Mouse (Mus musculus): ENCODE data around the gene Rpl27a. TPM values are rescaled to one million over a fixed set of nuclear protein-coding genes. Genes with fewer than 3 reads are reported as not detected.

Gene Rpl27a
- polyA plus RNA-seq, 1 experiment from 2014 or later, result 134 TPM

GRCm38 (mm10) chr7:109523304-109523703 lies 4.4 kb downstream of the Rpl27a start:
- H3K4me3 ChIP-seq (ENCODE audit: low read length), result no peak overlapping the region
- no peaks in the 10 kb centered on the region for H3K9me3 ChIP-seq (ENCODE audit: control insufficient read depth, low read length)
- H3K27ac ChIP-seq (ENCODE audit: low read length), result no peak overlapping the region
- 61% methylated on average over 2 of the region's 2 CpGs for WGBS
- H3K9ac ChIP-seq (ENCODE audit: low read length), result no peak overlapping the region
- H3K4me2 ChIP-seq (ENCODE audit: low read depth, low read length), result no peak overlapping the region
- H3K4me1 ChIP-seq (replicated peaks; ENCODE audit: control insufficient read depth, insufficient read depth, low read length), result peaks cover 14% of the 10 kb centered on the region
- ATAC-seq (ENCODE audit: low read depth), result no peak
- H3K27me3 ChIP-seq (ENCODE audit: control insufficient read depth, insufficient read depth, low read depth, low read length), result no peaks in the 10 kb centered on the region
- peaks cover 42% of the 10 kb centered on the region for H3K36me3 ChIP-seq (ENCODE audit: control insufficient read depth, insufficient read depth, low read length)

GRCm38 (mm10) chr7:109523741-109524441 lies 4.9 kb downstream of the Rpl27a start:
- ATAC-seq (ENCODE audit: low read depth), result no peak
- no peaks in the 10 kb centered on the region for H3K9me3 ChIP-seq (ENCODE audit: control insufficient read depth, low read length)
- no peak overlapping the region for H3K4me2 ChIP-seq (ENCODE audit: low read depth, low read length)
- no peak overlapping the region for H3K27ac ChIP-seq (ENCODE audit: low read length)
- peaks cover 42% of the 10 kb centered on the region for H3K36me3 ChIP-seq (ENCODE audit: control insufficient read depth, insufficient read depth, low read length)
- no peak overlapping the region for H3K9ac ChIP-seq (ENCODE audit: low read length)
- 66% methylated on average over 6 of the region's 6 CpGs for WGBS
- no peak overlapping the region for H3K4me3 ChIP-seq (ENCODE audit: low read length)
- H3K27me3 ChIP-seq (ENCODE audit: control insufficient read depth, insufficient read depth, low read depth, low read length), result no peaks in the 10 kb centered on the region
- peaks cover 14% of the 10 kb centered on the region for H3K4me1 ChIP-seq (replicated peaks; ENCODE audit: control insufficient read depth, insufficient read depth, low read length)

DNA sequence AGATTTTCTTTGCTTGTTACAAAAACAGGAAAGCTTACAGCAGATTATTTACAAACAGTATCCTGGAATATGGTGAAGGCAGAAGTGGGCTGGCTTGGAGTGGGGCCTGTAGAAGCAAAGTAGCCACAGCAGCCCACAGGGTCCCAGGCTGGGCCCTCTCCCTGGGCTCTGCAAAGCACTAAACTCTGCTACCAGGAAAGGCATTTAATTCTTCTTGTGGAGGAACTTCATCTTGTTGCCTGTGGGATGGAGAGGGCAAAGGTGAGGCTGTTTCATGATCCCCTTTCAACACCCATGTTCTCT lies 5.4 kb downstream of the Rpl27a start:
- H3K27me3 ChIP-seq (ENCODE audit: control insufficient read depth, insufficient read depth, low read depth, low read length), result no peaks in the 10 kb centered on the region
- peaks cover 42% of the 10 kb centered on the region for H3K36me3 ChIP-seq (ENCODE audit: control insufficient read depth, insufficient read depth, low read length)
- no peaks in the 10 kb centered on the region for H3K9me3 ChIP-seq (ENCODE audit: control insufficient read depth, low read length)
- peak overlapping the region; percentile 20; the same call in 1 of the 2 replicates for H3K27ac ChIP-seq (ENCODE audit: low read length)
- H3K9ac ChIP-seq (ENCODE audit: low read length), result no peak overlapping the region
- H3K4me2 ChIP-seq (ENCODE audit: low read depth, low read length), result no peak overlapping the region
- peaks cover 14% of the 10 kb centered on the region for H3K4me1 ChIP-seq (replicated peaks; ENCODE audit: control insufficient read depth, insufficient read depth, low read length)
- H3K4me3 ChIP-seq (ENCODE audit: low read length), result no peak overlapping the region
- ATAC-seq (ENCODE audit: low read depth), result no peak

GRCm38 (mm10) chr7:109524763-109525162 lies 5.8 kb downstream of the Rpl27a start:
- H3K36me3 ChIP-seq (ENCODE audit: control insufficient read depth, insufficient read depth, low read length), result peaks cover 44% of the 10 kb centered on the region
- H3K9ac ChIP-seq (ENCODE audit: low read length), result no peak overlapping the region
- peaks cover 14% of the 10 kb centered on the region for H3K4me1 ChIP-seq (replicated peaks; ENCODE audit: control insufficient read depth, insufficient read depth, low read length)
- no peak overlapping the region for H3K4me2 ChIP-seq (ENCODE audit: low read depth, low read length)
- WGBS, result 60% methylated on average over 3 of the region's 3 CpGs
- ATAC-seq (ENCODE audit: low read depth), result no peak
- H3K9me3 ChIP-seq (ENCODE audit: control insufficient read depth, low read length), result no peaks in the 10 kb centered on the region
- no peak overlapping the region for H3K4me3 ChIP-seq (ENCODE audit: low read length)
- H3K27ac ChIP-seq (ENCODE audit: low read length), result peak overlapping the region; percentile 20; the same call in 1 of the 2 replicates
- H3K27me3 ChIP-seq (ENCODE audit: control insufficient read depth, insufficient read depth, low read depth, low read length), result no peaks in the 10 kb centered on the region

DNA sequence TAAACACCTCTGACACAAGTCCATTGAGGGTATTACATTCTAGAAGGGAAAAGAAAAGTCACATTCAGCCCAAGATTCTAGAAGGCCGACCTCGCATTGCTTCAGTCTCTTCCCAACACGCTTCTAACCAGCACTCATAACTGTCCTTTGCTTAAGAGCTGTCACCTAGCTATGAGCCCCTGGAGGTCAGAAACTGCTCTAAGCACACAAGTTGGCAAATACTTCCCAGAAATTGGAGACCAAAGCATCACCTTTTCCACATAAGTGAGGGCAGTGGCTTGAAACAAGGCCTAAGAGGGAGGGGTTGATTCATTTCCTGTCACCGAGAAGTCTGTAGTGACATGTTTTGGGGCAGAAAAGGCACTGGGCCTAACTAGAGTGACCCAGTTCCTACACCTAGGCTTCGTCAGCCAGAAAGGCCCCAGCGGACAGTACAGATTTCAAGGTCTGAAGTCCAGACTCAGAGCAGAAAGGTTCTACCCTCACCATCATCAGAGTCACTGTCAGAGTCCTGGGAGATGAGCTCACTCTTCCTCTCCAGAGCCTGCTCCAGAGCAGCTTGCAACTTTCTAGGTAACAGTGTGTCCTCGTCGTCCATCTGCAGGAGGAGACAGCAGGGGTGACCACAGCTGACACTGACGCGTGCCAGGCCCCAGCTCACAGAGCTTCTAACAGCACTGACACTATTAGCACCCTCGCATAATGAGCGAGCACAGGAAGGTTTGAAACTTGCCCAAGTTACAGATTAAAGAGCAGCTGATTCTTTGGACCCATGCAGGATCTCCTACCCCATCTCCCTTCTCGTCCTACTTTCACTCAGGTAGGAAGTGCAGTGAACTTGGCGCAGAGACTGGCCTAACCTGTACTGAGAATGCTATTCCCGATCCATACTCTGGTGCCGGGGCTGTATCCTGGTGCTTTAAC lies 7.1 kb downstream of the Rpl27a start:
- Histone ChIP-seq H3K4me2 (ENCODE audit: low read depth, low read length) (no peak overlapping the region), H3K4me3 (ENCODE audit: low read length) (no peak overlapping the region), H3K27me3 (ENCODE audit: control insufficient read depth, insufficient read depth, low read depth, low read length) (no peaks in the 10 kb centered on the region), H3K36me3 (ENCODE audit: control insufficient read depth, insufficient read depth, low read length) (peaks cover 54% of the 10 kb centered on the region), H3K9me3 (ENCODE audit: control insufficient read depth, low read length) (no peaks in the 10 kb centered on the region), H3K27ac (ENCODE audit: low read length) (peak overlapping the region; percentile 28; the same call in 1 of the 2 replicates), H3K9ac (ENCODE audit: low read length) (no peak overlapping the region), H3K4me1 (replicated peaks; ENCODE audit: control insufficient read depth, insufficient read depth, low read length) (peaks cover 4% of the 10 kb centered on the region)
- 63% methylated on average over 16 of the region's 16 CpGs for WGBS
- no peak for ATAC-seq (ENCODE audit: low read depth)

- 57% methylated on average over 3 of the region's 3 CpGs for WGBS
- no peaks in the 10 kb centered on the region for H3K27me3 ChIP-seq (ENCODE audit: control insufficient read depth, insufficient read depth, low read depth, low read length)
- no peak overlapping the region for H3K9ac ChIP-seq (ENCODE audit: low read length)
- no peaks in the 10 kb centered on the region for H3K9me3 ChIP-seq (ENCODE audit: control insufficient read depth, low read length)
- ATAC-seq (ENCODE audit: low read depth), result no peak
- peaks cover 43% of the 10 kb centered on the region for H3K36me3 ChIP-seq (ENCODE audit: control insufficient read depth, insufficient read depth, low read length)
- no peak overlapping the region for H3K27ac ChIP-seq (ENCODE audit: low read length)
- no peak overlapping the region for H3K4me3 ChIP-seq (ENCODE audit: low read length)
- no peak overlapping the region for H3K4me2 ChIP-seq (ENCODE audit: low read depth, low read length)
- no peaks in the 10 kb centered on the region; the same call in 1 of the 2 replicates for H3K4me1 ChIP-seq (replicated peaks; ENCODE audit: control insufficient read depth, insufficient read depth, low read length)
Observed at GRCm38 (mm10) chr7:109527536-109527935, 8.6 kb downstream of the Rpl27a start.

- peak; percentile 60 for ATAC-seq (ENCODE audit: low read depth)
- H3K9me3 ChIP-seq (ENCODE audit: control insufficient read depth, low read length), result no peaks in the 10 kb centered on the region
- no peak overlapping the region for H3K9ac ChIP-seq (ENCODE audit: low read length)
- no peaks in the 10 kb centered on the region for H3K4me1 ChIP-seq (replicated peaks; ENCODE audit: control insufficient read depth, insufficient read depth, low read length)
- no peak overlapping the region for H3K4me2 ChIP-seq (ENCODE audit: low read depth, low read length)
- no peak overlapping the region for H3K27ac ChIP-seq (ENCODE audit: low read length)
- H3K36me3 ChIP-seq (ENCODE audit: control insufficient read depth, insufficient read depth, low read length), result peaks cover 35% of the 10 kb centered on the region
- WGBS, result 9% methylated on average over 3 of the region's 3 CpGs
- no peaks in the 10 kb centered on the region for H3K27me3 ChIP-seq (ENCODE audit: control insufficient read depth, insufficient read depth, low read depth, low read length)
- no peak overlapping the region for H3K4me3 ChIP-seq (ENCODE audit: low read length)
Observed at GRCm38 (mm10) chr7:109528356-109528755, 9.4 kb downstream of the Rpl27a start.

DNA sequence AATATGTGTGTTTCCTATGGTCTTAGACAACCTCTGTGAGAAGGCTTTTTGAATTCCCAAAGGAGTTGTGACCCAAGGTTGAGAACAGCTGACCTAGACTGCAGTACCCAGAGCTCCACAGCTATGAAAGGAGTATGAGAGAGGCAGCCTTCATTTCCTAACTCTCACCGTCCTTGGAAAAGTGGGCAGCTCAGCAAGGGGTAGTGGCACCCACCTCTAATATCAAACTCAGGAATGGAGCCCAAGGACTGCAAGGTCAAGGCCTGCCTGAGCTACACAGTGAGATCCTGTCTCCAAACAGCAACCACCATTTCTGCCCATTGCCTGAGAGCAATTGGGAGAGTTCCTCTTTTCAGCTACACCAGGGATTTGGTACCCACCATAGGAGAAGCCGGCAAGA lies 10.8 kb downstream of the Rpl27a start:
- Histone ChIP-seq H3K27me3 (ENCODE audit: control insufficient read depth, insufficient read depth, low read depth, low read length) (no peaks in the 10 kb centered on the region), H3K4me1 (replicated peaks; ENCODE audit: control insufficient read depth, insufficient read depth, low read length) (no peaks in the 10 kb centered on the region), H3K9me3 (ENCODE audit: control insufficient read depth, low read length) (no peaks in the 10 kb centered on the region), H3K4me2 (ENCODE audit: low read depth, low read length) (no peak overlapping the region), H3K27ac (ENCODE audit: low read length) (no peak overlapping the region), H3K4me3 (ENCODE audit: low read length) (no peak overlapping the region), H3K9ac (ENCODE audit: low read length) (no peak overlapping the region), H3K36me3 (ENCODE audit: control insufficient read depth, insufficient read depth, low read length) (peaks cover 28% of the 10 kb centered on the region)
- WGBS, result 86% methylated on average over 2 of the region's 2 CpGs
- no peak for ATAC-seq (ENCODE audit: low read depth)

DNA sequence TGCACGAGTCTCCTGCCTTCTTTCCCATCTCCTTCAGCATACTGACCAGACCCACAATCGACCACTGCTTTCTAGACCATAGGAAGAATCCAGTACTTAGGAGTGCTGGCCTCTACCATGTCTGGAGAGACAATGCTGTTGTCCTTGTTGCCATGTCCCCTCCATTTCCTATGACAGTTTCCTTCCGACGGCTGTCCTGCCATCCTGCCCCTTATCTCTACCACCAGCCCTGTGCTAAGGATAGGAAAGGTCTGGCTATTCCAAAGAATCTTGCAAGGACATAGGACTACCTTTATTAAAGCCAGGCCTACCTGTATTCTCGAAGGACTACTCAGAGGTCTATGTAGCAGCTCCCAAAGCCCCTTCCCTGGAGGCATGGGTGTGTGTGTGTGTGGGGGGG lies 12.6 kb downstream of the Rpl27a start:
- peaks cover 27% of the 10 kb centered on the region for H3K36me3 ChIP-seq (ENCODE audit: control insufficient read depth, insufficient read depth, low read length)
- ATAC-seq (ENCODE audit: low read depth), result 0 out of 2 replicates have a peak, but pooled peaks have one; percentile 10
- no peaks in the 10 kb centered on the region for H3K27me3 ChIP-seq (ENCODE audit: control insufficient read depth, insufficient read depth, low read depth, low read length)
- H3K4me2 ChIP-seq (ENCODE audit: low read depth, low read length), result no peak overlapping the region
- no peak overlapping the region for H3K9ac ChIP-seq (ENCODE audit: low read length)
- no peak overlapping the region for H3K4me3 ChIP-seq (ENCODE audit: low read length)
- WGBS, result 72% methylated on average over 5 of the region's 5 CpGs
- H3K27ac ChIP-seq (ENCODE audit: low read length), result no peak overlapping the region
- no peaks in the 10 kb centered on the region for H3K9me3 ChIP-seq (ENCODE audit: control insufficient read depth, low read length)
- peaks cover 7% of the 10 kb centered on the region for H3K4me1 ChIP-seq (replicated peaks; ENCODE audit: control insufficient read depth, insufficient read depth, low read length)

Data from lung, embryonic 16.5 days (tissue).